ENCODE assay signal across 8 mouse cellular contexts in genomic region chr16:22545016-22545561, GRCm38 (mm10).
DNase-seq lines count a peak whose midpoint lies in the region; TF ChIP-seq lines count a peak whose summit lies in the region.

No protein-coding gene starts in this region.

- peak overlapping the region; percentile 96 for H3K27ac ChIP-seq in left cerebral cortex, adult 2 months

- intact Hi-C loops in left cerebral cortex, adult 2 months (cut with DNase I) = loop anchor here (5.0 kb wide), 2 partner anchors 63 to 128 kb away; no protein-coding TSS in a partner anchor

- no peak overlapping the region for H3K4me3 ChIP-seq in left cerebral cortex, adult 2 months

- DNase-seq in adrenal gland, postnatal 14 days = peak; percentile 57
- no peak for DNase-seq in adrenal gland, postnatal 4 days (ENCODE audit: low spot score in 2 of 2)
- peak; percentile 19 for DNase-seq in ovary, adult 18-20 months (ENCODE audit: low spot score)
- DNase-seq in ovary, postnatal 10 days (ENCODE audit: low spot score) = no peak
- peak; percentile 57 to 67 for DNase-seq in heart, adult 9 months (ENCODE audit: low spot score in 2 of 2)
- peak; percentile 39 to 63 for DNase-seq in left cerebral cortex, adult 2 months (ENCODE audit: extremely low spot score in 1 of 2, low spot score in 2 of 2)
- peak; percentile 62 for DNase-seq in retina, postnatal 1 day
- no peak for DNase-seq in thymus, postnatal 14 days

- no peak for TF ChIP-seq CTCF in left cerebral cortex, adult 2 months (IDR thresholded peaks at IDR 0.05)

Comparison
In these comparisons a context has a peak if more than half of its experiments do, and no peak if none do; other contexts are left out.
1. DNase-seq: peak in adrenal gland, postnatal 14 days (single experiment), ovary, adult 18-20 months (single experiment), heart, adult 9 months (2 of 2), left cerebral cortex, adult 2 months (2 of 2) and retina, postnatal 1 day (single experiment); none in adrenal gland, postnatal 4 days (0 of 2), ovary, postnatal 10 days (single experiment) and thymus, postnatal 14 days (single experiment).